Mouse (Mus musculus) liver, adult 2 months (tissue): ENCODE measurements at regions not wholly inside any gene's neighbourhood (a gene's known extent, or its start where the extent isn't known, plus 50 kb on each side); places are given as distances from the start of the nearest gene placed in this dataset.
A peak's percentile ranks its signal among the peaks of the same experiment; 100 is the strongest.

Source experiments
- DNase-seq: peaks from one replicate; pipeline ENCODE4 v3.0.0-alpha.2; 2011; ENCODE audit warnings: low read depth, low spot score; ENCODE audit errors: extremely low read depth
- H3K27ac ChIP-seq: fragments of 200-500 bp; replicated peaks from 2 replicates; pipeline ENCODE4 v1.5.1; 2012; ENCODE audit warnings: low read depth, mild to moderate bottlenecking, control low read depth, inconsistent platforms, low read length; ENCODE audit not compliant: insufficient read depth
- H3K27me3 ChIP-seq: fragments of 200-500 bp; 2 replicates; pipeline ENCODE4 v1.6.1; 2012; ENCODE audit warnings: mild to moderate bottlenecking, moderate library complexity, low read length, inconsistent platforms; ENCODE audit not compliant: control insufficient read depth, insufficient read depth
- H3K36me3 ChIP-seq: fragments of 200-500 bp; 2 replicates; pipeline ENCODE4 v1.6.1; 2012; ENCODE audit warnings: low read length, inconsistent platforms; ENCODE audit not compliant: control insufficient read depth, insufficient read depth
- H3K4me1 ChIP-seq: fragments of 200-500 bp; 2 replicates; pipeline ENCODE4 v1.6.1; 2011; ENCODE audit warnings: low read length; ENCODE audit not compliant: control insufficient read depth, insufficient read depth
- H3K4me3 ChIP-seq: fragments of 200-500 bp; 2 replicates; pipeline ENCODE4 v1.5.1; 2011; ENCODE audit warnings: low read depth, mild to moderate bottlenecking, control low read depth, low read length, moderate library complexity; ENCODE audit not compliant: insufficient read depth
- H3K79me2 ChIP-seq: fragments of 200-500 bp; 2 replicates; pipeline ENCODE4 v1.6.1; 2012; ENCODE audit warnings: inconsistent platforms, mild to moderate bottlenecking, low read length, moderate library complexity; ENCODE audit not compliant: control insufficient read depth, insufficient read depth
- H3K9ac ChIP-seq: fragments of 200-500 bp; 2 replicates; pipeline ENCODE4 v1.6.1; 2012; ENCODE audit warnings: low read depth, mild to moderate bottlenecking, control low read depth, inconsistent platforms, low read length
- CTCF ChIP-seq: fragments of 200-500 bp; IDR thresholded peaks from 2 replicates; pipeline ENCODE4 v1.5.1; 2011; ENCODE audit warnings: low read depth, low read length, control low read depth
- POLR2A ChIP-seq: fragments of 200-500 bp; IDR thresholded peaks from 2 replicates; pipeline ENCODE4 v1.6.1; 2011; ENCODE audit warnings: low read length, control low read depth; ENCODE audit not compliant: insufficient read depth; ENCODE audit errors: extremely low read depth
- WGBS: fragments of 180-500 bp; shearing (Covaris S2); methylation state at CpG from one replicate; pipeline ENCODE4 v1.1.7; 2018; 5-methylcytosine and 5-hydroxymethylcytosine counted together

GRCm38 (mm10) chr14:28848831-28849590, 169.0 kb upstream of the Lrtm1 start:
- H3K4me1 ChIP-seq, result no peaks in the 10 kb centered on the region
- H3K79me2 ChIP-seq, result no peaks in the 10 kb centered on the region
- no peaks in the 10 kb centered on the region for H3K27me3 ChIP-seq
- no peak for TF ChIP-seq POLR2A
- peak; percentile 45 for TF ChIP-seq CTCF
- WGBS, result 7% methylated on average over 2 of the region's 2 CpGs
- H3K9ac ChIP-seq, result no peak overlapping the region
- H3K36me3 ChIP-seq, result no peaks in the 10 kb centered on the region
- H3K27ac ChIP-seq, result no peak overlapping the region
- peak; percentile 46 for DNase-seq
- H3K4me3 ChIP-seq, result no peak overlapping the region
